ENCODE assay signal across 16 mouse cellular contexts in genomic region chr5:37044793-37045192, GRCm38 (mm10). TPM values are rescaled to one million over a fixed set of nuclear protein-coding genes. Genes with fewer than 3 reads are reported as not detected.
DNase-seq lines count a peak whose midpoint lies in the region; TF ChIP-seq lines count a peak whose summit lies in the region.
"Had no signal": no experiment of that assay in that cellular context is flagged by ENCODE, and none has a peak within 500 bp of the region (broad histone marks: within the 10 kb centered on the region; RNA-seq: fewer than 3 reads in every experiment).

No protein-coding gene starts in this region.

- no peaks in the 10 kb centered on the region for H3K9me3 ChIP-seq in CH12.LX (replicated peaks; ENCODE audit: low read length)

- H3K9ac ChIP-seq in CH12.LX (ENCODE audit: insufficient read depth, low read depth) = no peak overlapping the region

- peak; percentile 2 for DNase-seq in kidney, adult 2 months
- no peak for DNase-seq in kidney, adult 11 months
- DNase-seq in CH12.LX (ENCODE audit: extremely low read depth) = peak; percentile 20
- peak; percentile 71 to 73 for DNase-seq in natural killer cell, adult 2 months (ENCODE audit: low spot score in 2 of 2)
- peak; percentile 96 for DNase-seq in thymus, postnatal 0 days (ENCODE audit: low spot score)
- DNase-seq in gastrocnemius, adult 18-20 months (ENCODE audit: low spot score) = no peak
- no peak for DNase-seq in layer of hippocampus, adult 8-10 months (ENCODE audit: low spot score in 2 of 2)
- DNase-seq in gastrocnemius, postnatal 36 days = no peak
- DNase-seq: adrenal gland, postnatal 10 days; heart, adult 11 months; heart, postnatal 10 days; kidney, postnatal 36 days; right cerebral cortex, postnatal 25 days had no signal

- H3K79me2 ChIP-seq in CH12.LX (replicated peaks; ENCODE audit: control insufficient read depth, extremely low read depth, insufficient read depth, poor library complexity, severe bottlenecking) = no peaks in the 10 kb centered on the region

- H3K4me2 ChIP-seq in CH12.LX (ENCODE audit: insufficient read depth, low read depth, poor library complexity, severe bottlenecking) = no peak overlapping the region

- no peak overlapping the region for H3K4me3 ChIP-seq in kidney, adult 2 months (ENCODE audit: insufficient read depth, low read depth, low read length)
- H3K4me3 ChIP-seq in CH12.LX (replicated peaks in 1 of 3; ENCODE audit: low read depth in 2 of 3, low read length in 2 of 3, poor library complexity in 1 of 3) = no peak overlapping the region

- 75% methylated on average over 2 of the region's 2 CpGs for WGBS in kidney, adult 2 months

- TF ChIP-seq POLR2A in kidney, adult 2 months (IDR thresholded peaks at IDR 0.05; ENCODE audit: low read depth, low read length) = no peak
- no peak for TF ChIP-seq POLR2A in CH12.LX (IDR thresholded peaks at IDR 0.05; ENCODE audit: low read depth, low read length)

- peak; percentile 4 for TF ChIP-seq RAD21 in CH12.LX (IDR thresholded peaks at IDR 0.05; ENCODE audit: low read depth, low read length)

- dilution Hi-C loops in CH12.LX (cut with MboI; ENCODE audit: extremely low pct_ligation_motif_present, extremely low pct_unique_long_range_greater_than_20kb, low sequenced_read_pairs) = no loop called here

- no peak for TF ChIP-seq CTCF in kidney, adult 2 months (conservative IDR thresholded peaks at IDR 0.05; ENCODE audit: insufficient read depth, insufficient read length, low read depth, low read length)
- no peak for TF ChIP-seq CTCF in CH12.LX (conservative IDR thresholded peaks at IDR 0.05 in 1 of 2, IDR thresholded peaks at IDR 0.05 in 1 of 2; ENCODE audit: low read depth in 2 of 2, low read length in 2 of 2)

- H3K36me3 ChIP-seq in kidney, adult 2 months (ENCODE audit: control insufficient read depth, insufficient read depth, low read length) = no peaks in the 10 kb centered on the region
- no peaks in the 10 kb centered on the region for H3K36me3 ChIP-seq in CH12.LX (replicated peaks in 1 of 2; ENCODE audit: control insufficient read depth in 1 of 2, insufficient read depth in 1 of 2, low read length in 1 of 2)

- H3K4me1 ChIP-seq in kidney, adult 2 months (ENCODE audit: control insufficient read depth, insufficient read depth, low read length) = no peaks in the 10 kb centered on the region
- H3K4me1 ChIP-seq in CH12.LX (ENCODE audit: control insufficient read depth in 1 of 2, insufficient read depth in 2 of 2) = peaks cover 0 to 36% of the 10 kb centered on the region in 2 experiments; a peak in 2 of 4 replicates

- no peak for TF ChIP-seq EP300 in CH12.LX (IDR thresholded peaks at IDR 0.05; ENCODE audit: low read length)

- no peaks in the 10 kb centered on the region for H3K27me3 ChIP-seq in kidney, adult 2 months (replicated peaks; ENCODE audit: control insufficient read depth, insufficient read depth, low read length)
- no peaks in the 10 kb centered on the region for H3K27me3 ChIP-seq in CH12.LX (replicated peaks)

- in situ Hi-C loops in CH12.LX (cut with MboI; ENCODE audit: low pct_ligation_motif_present, low pct_unique_long_range_greater_than_20kb, low sequenced_read_pairs) = no loop called here

- intact Hi-C loops in gastrocnemius, postnatal 36 days (cut with DNase I) = no loop called here

- H3K27ac ChIP-seq in kidney, adult 2 months (ENCODE audit: insufficient read depth, low read depth, low read length) = no peak overlapping the region
- H3K27ac ChIP-seq in CH12.LX (ENCODE audit: insufficient read depth, low read depth) = no peak overlapping the region
- H3K27ac ChIP-seq: macrophage had no signal

TF ChIP-seq in CH12.LX, 34 proteins besides CTCF, POLR2A, EP300 and RAD21:
- TF ChIP-seq MAX (IDR thresholded peaks at IDR 0.05; ENCODE audit: low read length) (no peak), MYC (IDR thresholded peaks at IDR 0.05; ENCODE audit: low read depth, low read length) (no peak), ZC3H11A (IDR thresholded peaks at IDR 0.05; ENCODE audit: low read depth, low read length) (no peak), RCOR1 (conservative IDR thresholded peaks at IDR 0.05; ENCODE audit: low read depth, low read length) (no peak), NELFE (IDR thresholded peaks at IDR 0.05; ENCODE audit: low read depth, low read length) (no peak), USF2 (conservative IDR thresholded peaks at IDR 0.05; ENCODE audit: low read depth, low read length) (no peak)

RNA-seq across cellular contexts. Expression of gene Gm1043, which starts 40.4 kb away (rescaled TPM):
- polyA plus RNA-seq in kidney, adult 2 months (2012; rRNA removed) = 0.08 TPM in 2 replicates
- not detected in 2 replicates for total RNA-seq in CH12.LX (2012; rRNA removed)
- not detected in 2 replicates for total RNA-seq in CH12.LX (2014; rRNA removed)
- not detected in 2 replicates for polyA plus RNA-seq in CH12.LX (2012; ENCODE audit: insufficient read length, low read depth)
- 0.22 and 0.27 TPM in 2 replicates for polyA plus RNA-seq in thymus, postnatal 0 days (2015; fragmentation: Nextera tagmentation; extraction: Ambion mirVana)
- not detected for total RNA-seq in gastrocnemius, adult 18-20 months (2021)
- total RNA-seq in layer of hippocampus, adult 8-10 months (2022) = 10 to 100 TPM; 22.4 to 42.6 (median 30.3) TPM
- not detected for total RNA-seq in gastrocnemius, postnatal 36 days (2021)
- total RNA-seq: heart, postnatal 10 days; liver, adult 2 months had no signal
- polyA plus RNA-seq: macrophage, Patski had no signal

RNA-seq across cellular contexts. Expression of gene Wfs1, which starts 55.8 kb away (rescaled TPM):
- 18.8 and 20.0 TPM in 2 replicates for polyA plus RNA-seq in kidney, adult 2 months (2012; rRNA removed)
- total RNA-seq in CH12.LX (2012; rRNA removed) (2.3 and 2.5 TPM in 2 replicates), CH12.LX (2014; rRNA removed) (0.43 and 0.56 TPM in 2 replicates)
- 1.4 and 1.8 TPM in 2 replicates for polyA plus RNA-seq in CH12.LX (2012; ENCODE audit: insufficient read length, low read depth)
- polyA plus RNA-seq in thymus, postnatal 0 days (2015; fragmentation: Nextera tagmentation; extraction: Ambion mirVana) = 2.2 and 2.3 TPM in 2 replicates
- total RNA-seq in gastrocnemius, adult 18-20 months (2021) = 10 to 100 TPM; 57.7 to 80.4 TPM
- 100 to 1,000 TPM; 141 to 176 (median 159) TPM for total RNA-seq in layer of hippocampus, adult 8-10 months (2022)
- 10 to 100 TPM; 56.1 to 56.5 TPM for total RNA-seq in gastrocnemius, postnatal 36 days (2021)

Comparison
In these comparisons a context has a peak if more than half of its experiments do, and no peak if none do; other contexts are left out.
1. DNase-seq: peak in kidney, adult 2 months (single experiment), CH12.LX (single experiment), natural killer cell, adult 2 months (2 of 2) and thymus, postnatal 0 days (single experiment); none in kidney, adult 11 months (single experiment), gastrocnemius, adult 18-20 months (single experiment), layer of hippocampus, adult 8-10 months (0 of 2) and gastrocnemius, postnatal 36 days (0 of 2).
2. RNA of gene Gm1043, which starts 40.4 kb away (total RNA-seq): 22.4 to 42.6 TPM in layer of hippocampus, adult 8-10 months; not detected in CH12.LX, not detected in gastrocnemius, adult 18-20 months and not detected in gastrocnemius, postnatal 36 days; every median in the first group is over 10 times any median in the second.
3. RNA of gene Wfs1, which starts 55.8 kb away (total RNA-seq): 141 to 176 TPM in layer of hippocampus, adult 8-10 months, 57.7 to 80.4 TPM in gastrocnemius, adult 18-20 months and 56.1 to 56.5 TPM in gastrocnemius, postnatal 36 days; 0.43 to 2.5 TPM in CH12.LX; every median in the first group is over 10 times any median in the second.